Mouse (Mus musculus): ENCODE measurements around the gene Nfyb. TPM values are rescaled to one million over a fixed set of nuclear protein-coding genes. Genes with fewer than 3 reads are reported as not detected.

Nfyb gene
- polyA plus RNA-seq (2012; ENCODE audit: insufficient read depth, insufficient read length, low replicate concordance, missing spikeins) = not detected in 2 replicates

GRCm38 (mm10) chr10:82763840-82764631 is at the start of gene Nfyb:
Nfyb (minus strand) TSS chr10:82764144.
- Histone ChIP-seq H3K4me3 (ENCODE audit: insufficient read depth, low read depth, low read length) (peak within 1 kb of the TSS; percentile 82), H3K4me1 (ENCODE audit: control insufficient read depth, insufficient read depth, low read length) (peaks cover 13% of the 10 kb centered on the region), H3K27ac (ENCODE audit: insufficient read depth, low read depth, low read length) (peak within 1 kb of the TSS; percentile 69)
- TF ChIP-seq POLR2A (IDR thresholded peaks at IDR 0.05; ENCODE audit: insufficient read depth, low read depth, low read length) (peak; percentile 76), CTCF (IDR thresholded peaks at IDR 0.05; ENCODE audit: insufficient read depth, low read depth, low read length) (no peak)
- 2% methylated on average over 68 of the region's 68 CpGs for WGBS

- TF ChIP-seq POLR2A (IDR thresholded peaks at IDR 0.05; ENCODE audit: insufficient read depth, low read depth, low read length) (no peak), CTCF (IDR thresholded peaks at IDR 0.05; ENCODE audit: insufficient read depth, low read depth, low read length) (peak; percentile 89)
- Histone ChIP-seq H3K27ac (ENCODE audit: insufficient read depth, low read depth, low read length) (no peak overlapping the region), H3K4me3 (ENCODE audit: insufficient read depth, low read depth, low read length) (peak overlapping the region; percentile 84), H3K4me1 (ENCODE audit: control insufficient read depth, insufficient read depth, low read length) (no peaks in the 10 kb centered on the region)
- WGBS = 6% methylated on average over 47 of the region's 52 CpGs
Measured at GRCm38 (mm10) chr10:82811855-82812431, 48.0 kb upstream of the Nfyb start.

- Histone ChIP-seq H3K4me3 (ENCODE audit: insufficient read depth, low read depth, low read length) (no peak overlapping the region), H3K27ac (ENCODE audit: insufficient read depth, low read depth, low read length) (no peak overlapping the region), H3K4me1 (ENCODE audit: control insufficient read depth, insufficient read depth, low read length) (no peaks in the 10 kb centered on the region)
- TF ChIP-seq CTCF (IDR thresholded peaks at IDR 0.05; ENCODE audit: insufficient read depth, low read depth, low read length) (no peak), POLR2A (IDR thresholded peaks at IDR 0.05; ENCODE audit: insufficient read depth, low read depth, low read length) (no peak)
- WGBS = 43% methylated on average over 3 of the region's 3 CpGs
Measured at GRCm38 (mm10) chr10:82809352-82809751, 45.4 kb upstream of the Nfyb start.

GRCm38 (mm10) chr10:82808891-82809290 is 44.9 kb upstream of the Nfyb start:
- TF ChIP-seq POLR2A (IDR thresholded peaks at IDR 0.05; ENCODE audit: insufficient read depth, low read depth, low read length) (no peak), CTCF (IDR thresholded peaks at IDR 0.05; ENCODE audit: insufficient read depth, low read depth, low read length) (no peak)
- H3K4me1 ChIP-seq (ENCODE audit: control insufficient read depth, insufficient read depth, low read length) = no peaks in the 10 kb centered on the region
- WGBS = 92% methylated on average over 8 of the region's 8 CpGs
- H3K4me3 ChIP-seq (ENCODE audit: insufficient read depth, low read depth, low read length) = no peak overlapping the region
- H3K27ac ChIP-seq (ENCODE audit: insufficient read depth, low read depth, low read length) = no peak overlapping the region

GRCm38 (mm10) chr10:82808155-82808554 is 44.2 kb upstream of the Nfyb start:
- Histone ChIP-seq H3K4me3 (ENCODE audit: insufficient read depth, low read depth, low read length) (no peak overlapping the region), H3K27ac (ENCODE audit: insufficient read depth, low read depth, low read length) (no peak overlapping the region), H3K4me1 (ENCODE audit: control insufficient read depth, insufficient read depth, low read length) (no peaks in the 10 kb centered on the region)
- WGBS = 65% methylated on average over 5 of the region's 6 CpGs
- TF ChIP-seq CTCF (IDR thresholded peaks at IDR 0.05; ENCODE audit: insufficient read depth, low read depth, low read length) (no peak), POLR2A (IDR thresholded peaks at IDR 0.05; ENCODE audit: insufficient read depth, low read depth, low read length) (no peak)

GRCm38 (mm10) chr10:82807238-82807637 is 43.3 kb upstream of the Nfyb start:
- Histone ChIP-seq H3K4me1 (ENCODE audit: control insufficient read depth, insufficient read depth, low read length) (no peaks in the 10 kb centered on the region), H3K27ac (ENCODE audit: insufficient read depth, low read depth, low read length) (no peak overlapping the region), H3K4me3 (ENCODE audit: insufficient read depth, low read depth, low read length) (no peak overlapping the region)
- WGBS = 87% methylated on average over 7 of the region's 7 CpGs
- TF ChIP-seq POLR2A (IDR thresholded peaks at IDR 0.05; ENCODE audit: insufficient read depth, low read depth, low read length) (no peak), CTCF (IDR thresholded peaks at IDR 0.05; ENCODE audit: insufficient read depth, low read depth, low read length) (no peak)

GRCm38 (mm10) chr10:82806414-82806813 is 42.5 kb upstream of the Nfyb start:
- no peak for TF ChIP-seq CTCF (IDR thresholded peaks at IDR 0.05; ENCODE audit: insufficient read depth, low read depth, low read length)
- TF ChIP-seq POLR2A (IDR thresholded peaks at IDR 0.05; ENCODE audit: insufficient read depth, low read depth, low read length) = no peak
- Histone ChIP-seq H3K27ac (ENCODE audit: insufficient read depth, low read depth, low read length) (no peak overlapping the region), H3K4me1 (ENCODE audit: control insufficient read depth, insufficient read depth, low read length) (no peaks in the 10 kb centered on the region), H3K4me3 (ENCODE audit: insufficient read depth, low read depth, low read length) (no peak overlapping the region)
- WGBS = 88% methylated on average over 8 of the region's 8 CpGs

GRCm38 (mm10) chr10:82805111-82805510 is 41.2 kb upstream of the Nfyb start:
- WGBS = 93% methylated on average over 6 of the region's 6 CpGs
- Histone ChIP-seq H3K27ac (ENCODE audit: insufficient read depth, low read depth, low read length) (no peak overlapping the region), H3K4me3 (ENCODE audit: insufficient read depth, low read depth, low read length) (no peak overlapping the region), H3K4me1 (ENCODE audit: control insufficient read depth, insufficient read depth, low read length) (no peaks in the 10 kb centered on the region)
- TF ChIP-seq CTCF (IDR thresholded peaks at IDR 0.05; ENCODE audit: insufficient read depth, low read depth, low read length) (no peak), POLR2A (IDR thresholded peaks at IDR 0.05; ENCODE audit: insufficient read depth, low read depth, low read length) (no peak)

- TF ChIP-seq CTCF (IDR thresholded peaks at IDR 0.05; ENCODE audit: insufficient read depth, low read depth, low read length) (no peak), POLR2A (IDR thresholded peaks at IDR 0.05; ENCODE audit: insufficient read depth, low read depth, low read length) (no peak)
- no peak overlapping the region for H3K27ac ChIP-seq (ENCODE audit: insufficient read depth, low read depth, low read length)
- 78% methylated on average over 3 of the region's 3 CpGs for WGBS
Measured at GRCm38 (mm10) chr10:82804396-82804795, 40.5 kb upstream of the Nfyb start.

More at GRCm38 (mm10) chr10:82804396-82804795, 40.5 kb upstream of the Nfyb start:
- Histone ChIP-seq H3K4me3 (ENCODE audit: insufficient read depth, low read depth, low read length) (no peak overlapping the region), H3K4me1 (ENCODE audit: control insufficient read depth, insufficient read depth, low read length) (no peaks in the 10 kb centered on the region)
